8 mouse cellular contexts compared by ENCODE assay signal in genomic region chr5:100039602-100040142, GRCm38 (mm10). TPM values are rescaled to one million over a fixed set of nuclear protein-coding genes. Genes with fewer than 3 reads are reported as not detected.
DNase-seq lines count a peak whose midpoint lies in the region; ATAC-seq lines count a peak whose summit lies in the region.

Gene Hnrnpdl, minus strand, starts transcription at chr5:100039664.
Gene Enoph1, plus strand, starts transcription at chr5:100039985.

- DNase-seq in MEL-GATA-1-ER (ENCODE audit: extremely low read depth, low read depth) = peak; percentile 79
- peak; percentile 95 for DNase-seq in cerebellum, adult 8-10 months
- DNase-seq in hindbrain, embryonic 10.5 days (ENCODE audit: low spot score) = peak; percentile 98
- DNase-seq in layer of hippocampus, postnatal 10 days (ENCODE audit: low spot score in 2 of 2) = peak; percentile 94 to 97
- peak; percentile 95 for DNase-seq in lung, postnatal 10 days
- peak; percentile 92 for DNase-seq in ovary, postnatal 36 days (ENCODE audit: low spot score)
- DNase-seq in thymus, postnatal 25 days = peak; percentile 94

- peaks cover 50% of the 10 kb centered on the region for H3K36me3 ChIP-seq in hindbrain, embryonic 10.5 days

- ATAC-seq in frontal cortex, adult (ENCODE audit: low TSS enrichment) = peak; percentile 57

- under 1% methylated on average over 57 of the region's 57 CpGs for WGBS in hindbrain, embryonic 10.5 days

- H3K4me3 ChIP-seq in hindbrain, embryonic 10.5 days = peak within 1 kb of the TSS; percentile 95

- no peaks in the 10 kb centered on the region for H3K27me3 ChIP-seq in hindbrain, embryonic 10.5 days (ENCODE audit: insufficient read depth, poor library complexity, severe bottlenecking)

- H3K27ac ChIP-seq in hindbrain, embryonic 10.5 days = peak within 1 kb of the TSS; percentile 99

- H3K9me3 ChIP-seq in hindbrain, embryonic 10.5 days = no peaks in the 10 kb centered on the region

- H3K4me1 ChIP-seq in hindbrain, embryonic 10.5 days (replicated peaks) = peaks cover 37% of the 10 kb centered on the region

RNA-seq across cellular contexts. Expression of gene Hnrnpdl, which starts in this region (rescaled TPM):
- polyA plus RNA-seq in hindbrain, embryonic 10.5 days (2016; fragmentation: Nextera tagmentation; extraction: Ambion mirVana) = 193 and 212 TPM in 2 replicates
- total RNA-seq in layer of hippocampus, postnatal 10 days (2021) = 100 to 1,000 TPM; 200 to 236 TPM

RNA-seq across cellular contexts. Expression of gene Enoph1, which starts in this region (rescaled TPM):
- 46.9 and 52.1 TPM in 2 replicates for polyA plus RNA-seq in hindbrain, embryonic 10.5 days (2016; fragmentation: Nextera tagmentation; extraction: Ambion mirVana)
- 10 to 100 TPM; 54.4 to 58.7 TPM for total RNA-seq in layer of hippocampus, postnatal 10 days (2021)

Comparison
In these comparisons a context has a peak if more than half of its experiments do, and no peak if none do; other contexts are left out.
1. Peak in every context shown above with its lines: DNase-seq, ATAC-seq, H3K4me3 ChIP-seq and H3K27ac ChIP-seq.